Mouse (Mus musculus) spleen, adult 2 months (tissue): ENCODE measurements around the gene Fam83e. TPM values are rescaled to one million over a fixed set of nuclear protein-coding genes. Genes with fewer than 3 reads are reported as not detected.
A peak's percentile ranks its signal among the peaks of the same experiment; 100 is the strongest.

ENCODE experiments used
- DNase-seq, 2 experiments: peaks; one replicate each; pipeline versions ENCODE4 v3.0.0 to v3.0.0-alpha.2; 2012 to 2021; ENCODE audit warnings: low spot score in 2 of 2, low read depth in 1 of 2
- H3K27ac ChIP-seq: fragments of 200-500 bp; 2 replicates; pipeline ENCODE4 v1.5.1; 2012; ENCODE audit warnings: low read length, inconsistent platforms; ENCODE audit not compliant: insufficient read depth
- H3K27me3 ChIP-seq: fragments of 200-500 bp; 2 replicates; pipeline ENCODE4 v1.6.1; 2012; ENCODE audit warnings: mild to moderate bottlenecking, moderate library complexity, low read length, inconsistent platforms; ENCODE audit not compliant: control insufficient read depth, insufficient read depth
- H3K36me3 ChIP-seq: fragments of 200-500 bp; 2 replicates; pipeline ENCODE4 v1.6.1; 2012; ENCODE audit warnings: mild to moderate bottlenecking, low read length, inconsistent platforms; ENCODE audit not compliant: control insufficient read depth, insufficient read depth
- H3K4me1 ChIP-seq: fragments of 200-500 bp; 2 replicates; pipeline ENCODE4 v1.6.1; 2011; ENCODE audit warnings: inconsistent platforms; ENCODE audit not compliant: control insufficient read depth, insufficient read depth, insufficient read length
- H3K4me3 ChIP-seq: fragments of 200-500 bp; 2 replicates; pipeline ENCODE4 v1.5.1; 2011; ENCODE audit warnings: mild to moderate bottlenecking, inconsistent platforms; ENCODE audit not compliant: insufficient read depth, insufficient read length; ENCODE audit errors: extremely low read depth
- CTCF ChIP-seq: fragments of 200-500 bp; IDR thresholded peaks from 2 replicates; pipeline ENCODE4 v1.5.1; 2011; ENCODE audit warnings: mild to moderate bottlenecking, inconsistent platforms; ENCODE audit not compliant: insufficient read depth, insufficient read length, insufficient replicate concordance; ENCODE audit errors: extremely low read depth
- POLR2A ChIP-seq: fragments of 200-500 bp; IDR thresholded peaks from 2 replicates; pipeline ENCODE4 v1.6.1; 2011; ENCODE audit warnings: low read depth, low read length, inconsistent platforms
- WGBS: fragments of 180-500 bp; shearing (Covaris S2); methylation state at CpG from one replicate; pipeline ENCODE4 v1.1.7; 2018; 5-methylcytosine and 5-hydroxymethylcytosine counted together
- polyA plus RNA-seq: library from polyadenylated mRNA; depleted of rRNA; stranded (reverse); fragments of >200 nt; gene quantifications from 2 replicates; pipeline ENCODE4 v1.2.3, GENCODE M21; 2012; rRNA removed

Fam83e gene
- polyA plus RNA-seq, 1 experiment = 0.09 TPM

DNA sequence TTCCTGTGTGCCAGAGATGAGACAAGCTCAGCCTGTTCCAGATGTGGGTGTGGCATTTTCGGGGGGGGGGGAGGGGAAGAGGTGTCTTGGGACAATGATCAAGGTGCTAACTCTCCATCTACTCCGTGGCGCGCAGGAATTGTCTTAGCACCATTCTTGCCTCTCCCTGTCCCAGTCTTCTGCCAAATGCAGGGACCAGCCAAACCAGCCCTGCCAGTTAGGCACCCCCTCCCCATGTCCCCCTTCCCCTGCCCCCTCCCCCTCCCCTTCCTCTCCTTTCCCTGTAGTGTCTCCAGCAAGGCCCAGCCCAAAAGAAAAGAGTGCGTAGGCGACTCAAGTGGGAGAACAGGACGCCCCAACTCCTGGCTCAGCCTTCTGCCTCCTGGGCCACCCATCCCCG lies 45.8 kb downstream of the Fam83e start:
- Histone ChIP-seq H3K36me3 (no peaks in the 10 kb centered on the region), H3K4me3 (no peak overlapping the region), H3K4me1 (no peaks in the 10 kb centered on the region), H3K27me3 (no peaks in the 10 kb centered on the region), H3K27ac (no peak overlapping the region)
- WGBS = 83% methylated on average over 8 of the region's 8 CpGs
- DNase-seq = no peak
- TF ChIP-seq POLR2A = no peak
- TF ChIP-seq CTCF = no peak

DNA sequence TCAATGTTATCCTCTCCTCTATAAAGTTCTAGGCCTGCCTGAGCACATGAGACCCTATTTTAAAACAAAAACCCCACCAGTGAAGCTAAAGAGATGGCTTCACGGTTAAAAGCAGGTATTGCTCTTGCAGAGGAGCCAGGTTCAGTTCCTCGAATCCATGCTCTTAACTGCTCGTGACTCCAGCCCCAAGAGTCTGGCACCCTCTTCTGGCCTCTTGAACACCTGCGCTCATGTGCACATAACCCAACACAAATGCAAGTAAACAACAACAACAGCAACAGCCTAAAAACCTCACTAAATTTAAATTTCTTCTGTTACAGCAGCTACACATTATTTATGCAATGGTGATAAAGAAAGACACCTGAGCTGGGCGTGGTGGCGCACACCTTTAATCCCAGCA lies 46.5 kb downstream of the Fam83e start:
- 96% methylated on average over 6 of the region's 6 CpGs for WGBS
- H3K27me3 ChIP-seq = no peaks in the 10 kb centered on the region
- no peaks in the 10 kb centered on the region for H3K36me3 ChIP-seq
- H3K4me3 ChIP-seq = no peak overlapping the region
- no peak for DNase-seq
- TF ChIP-seq POLR2A (no peak), CTCF (no peak)
- no peak overlapping the region for H3K27ac ChIP-seq
- no peaks in the 10 kb centered on the region for H3K4me1 ChIP-seq

GRCm38 (mm10) chr7:45770427-45771082 lies 49.5 kb downstream of the Fam83e start:
- no peak for DNase-seq
- Histone ChIP-seq H3K4me1 (no peaks in the 10 kb centered on the region), H3K27ac (no peak overlapping the region), H3K27me3 (no peaks in the 10 kb centered on the region), H3K36me3 (no peaks in the 10 kb centered on the region), H3K4me3 (no peak overlapping the region)
- 75% methylated on average over 8 of the region's 8 CpGs for WGBS
- TF ChIP-seq POLR2A (no peak), CTCF (no peak)

GRCm38 (mm10) chr7:45771101-45771500 lies 50.1 kb downstream of the Fam83e start:
- no peak overlapping the region for H3K4me3 ChIP-seq
- H3K27me3 ChIP-seq = no peaks in the 10 kb centered on the region
- H3K4me1 ChIP-seq = no peaks in the 10 kb centered on the region
- 65% methylated on average over 4 of the region's 4 CpGs for WGBS
- DNase-seq = peak in 1 of 2 experiments; percentile 4
- H3K36me3 ChIP-seq = no peaks in the 10 kb centered on the region
- TF ChIP-seq CTCF = no peak
- TF ChIP-seq POLR2A = no peak
- no peak overlapping the region for H3K27ac ChIP-seq

- Histone ChIP-seq H3K27ac (no peak overlapping the region), H3K36me3 (no peaks in the 10 kb centered on the region), H3K4me3 (no peak overlapping the region), H3K27me3 (no peaks in the 10 kb centered on the region), H3K4me1 (peaks cover 6% of the 10 kb centered on the region; the same call in 1 of the 2 replicates)
- WGBS = 72% methylated on average over 7 of the region's 7 CpGs
- DNase-seq = no peak
- TF ChIP-seq CTCF (no peak), POLR2A (no peak)
Measured at GRCm38 (mm10) chr7:45775237-45775636, 54.2 kb downstream of the Fam83e start.

Other genes with a start within 250 kb of the Fam83e start
- 0.04 and 0.49 TPM in 2 replicates for gene Tulp2, start 239.3 kb upstream of the Fam83e start, polyA plus RNA-seq
- gene Gm45808, start 234.4 kb upstream of the Fam83e start, polyA plus RNA-seq = 0.13 TPM in 1 of 2 replicates, not detected in the other
- gene Dhdh, start 232.4 kb upstream of the Fam83e start, polyA plus RNA-seq = 1.5 and 1.6 TPM in 2 replicates
- 171 and 188 TPM in 2 replicates for gene Nucb1, start 210.8 kb upstream of the Fam83e start, polyA plus RNA-seq
- 99.5 and 119 TPM in 2 replicates for gene Ppp1r15a, start 194.9 kb upstream of the Fam83e start, polyA plus RNA-seq
- gene Plekha4, start 194.9 kb upstream of the Fam83e start, polyA plus RNA-seq = 6.5 and 7.2 TPM in 2 replicates
- 1.7 TPM in 2 replicates for gene Hsd17b14, start 166.3 kb upstream of the Fam83e start, polyA plus RNA-seq
- gene Bcat2, start 151.1 kb upstream of the Fam83e start, polyA plus RNA-seq = 50.8 and 55.6 TPM in 2 replicates
- 0.90 and 2.8 TPM in 2 replicates for gene Fgf21, start 105.7 kb upstream of the Fam83e start, polyA plus RNA-seq
- gene Fut1, start 103.9 kb upstream of the Fam83e start, polyA plus RNA-seq = 0.71 and 1.1 TPM in 2 replicates
- gene Izumo1, start 99.4 kb upstream of the Fam83e start, polyA plus RNA-seq = 0.46 and 0.63 TPM in 2 replicates
- 18.8 and 20.1 TPM in 2 replicates for gene Rasip1, start 93.7 kb upstream of the Fam83e start, polyA plus RNA-seq
- 2.5 and 2.7 TPM in 2 replicates for gene Mamstr, start 81.2 kb upstream of the Fam83e start, polyA plus RNA-seq
- 0.04 TPM in 1 of 2 replicates, not detected in the other for gene Fut2, start 54.8 kb upstream of the Fam83e start, polyA plus RNA-seq
- 2.2 and 5.1 TPM in 2 replicates for gene Ntn5, start 37.2 kb upstream of the Fam83e start, polyA plus RNA-seq
- 0.68 and 1.5 TPM in 2 replicates for gene Sec1, start 26.8 kb upstream of the Fam83e start, polyA plus RNA-seq
- 2.4 and 4.6 TPM in 2 replicates for gene Car11, start 21.4 kb upstream of the Fam83e start, polyA plus RNA-seq
- 20.0 and 30.1 TPM in 2 replicates for gene Dbp, start 16.1 kb upstream of the Fam83e start, polyA plus RNA-seq
- gene Rpl18, start 5.8 kb upstream of the Fam83e start, polyA plus RNA-seq = 1,792 and 2,504 TPM in 2 replicates
- 41.0 and 56.3 TPM in 2 replicates for gene Sphk2, start 3.2 kb upstream of the Fam83e start, polyA plus RNA-seq
- gene Spaca4, start 4.6 kb downstream of the Fam83e start, polyA plus RNA-seq = not detected in 2 replicates
- 3.6 and 3.7 TPM in 2 replicates for gene Lmtk3, start 62.5 kb downstream of the Fam83e start, polyA plus RNA-seq
- 0.49 and 0.76 TPM in 2 replicates for gene Sult2b1, start 63.5 kb downstream of the Fam83e start, polyA plus RNA-seq
- gene Cyth2, start 93.4 kb downstream of the Fam83e start, polyA plus RNA-seq = 21.6 and 21.7 TPM in 2 replicates
- 0.26 TPM in 1 of 2 replicates, not detected in the other for gene Kcnj14, start 103.6 kb downstream of the Fam83e start, polyA plus RNA-seq
- gene Grwd1, start 109.7 kb downstream of the Fam83e start, polyA plus RNA-seq = 15.2 and 17.1 TPM in 2 replicates
- 78.7 and 92.6 TPM in 2 replicates for gene Kdelr1, start 151.6 kb downstream of the Fam83e start, polyA plus RNA-seq
- 0.68 and 1.2 TPM in 2 replicates for gene Grin2d, start 157.2 kb downstream of the Fam83e start, polyA plus RNA-seq
- gene Syngr4, start 175.5 kb downstream of the Fam83e start, polyA plus RNA-seq = 0.28 and 0.56 TPM in 2 replicates
- gene Tmem143, start 175.7 kb downstream of the Fam83e start, polyA plus RNA-seq = 16.6 and 24.5 TPM in 2 replicates
- 245 and 301 TPM in 2 replicates for gene Emp3, start 200.2 kb downstream of the Fam83e start, polyA plus RNA-seq
- 1.7 TPM in 2 replicates for gene Ccdc114, start 202.9 kb downstream of the Fam83e start, polyA plus RNA-seq